Mouse (Mus musculus): ENCODE data around the gene Klk1b5. TPM values are rescaled to one million over a fixed set of nuclear protein-coding genes. Genes with fewer than 3 reads are reported as not detected.

The Klk1b5 gene
- polyA plus RNA-seq, 1 experiment from 2014 or later, result not detected

- no peaks in the 10 kb centered on the region for H3K27me3 ChIP-seq (ENCODE audit: insufficient read depth, low read length)
- H3K9me3 ChIP-seq (ENCODE audit: low read length), result no peaks in the 10 kb centered on the region
- TF ChIP-seq EP300 (IDR thresholded peaks at IDR 0.05; ENCODE audit: low read depth) (no peak), CTCF (IDR thresholded peaks at IDR 0.05; ENCODE audit: low read depth) (no peak)
- no peak for DNase-seq
- peaks cover 31% of the 10 kb centered on the region for H3K36me3 ChIP-seq (replicated peaks; ENCODE audit: insufficient read depth, low read length)
- H3K4me2 ChIP-seq (ENCODE audit: low read depth, low read length), result no peak overlapping the region
- H3K4me1 ChIP-seq (ENCODE audit: insufficient read depth), result no peaks in the 10 kb centered on the region
- H3K9ac ChIP-seq (replicated peaks), result no peak overlapping the region
- ATAC-seq, result no peak; the same call in 1 of the 2 replicates
- H3K4me3 ChIP-seq (ENCODE audit: low read depth, low read length), result no peak overlapping the region
- 75% methylated on average over 15 of the region's 15 CpGs for WGBS (ENCODE audit: insufficient replicate concordance)
- H3K27ac ChIP-seq (ENCODE audit: low read depth), result no peak overlapping the region
Measured at GRCm38 (mm10) chr7:44253023-44253616, 37.4 kb downstream of the Klk1b5 start.

- WGBS (ENCODE audit: insufficient replicate concordance), result 54% methylated on average over 6 of the region's 6 CpGs
- TF ChIP-seq EP300 (IDR thresholded peaks at IDR 0.05; ENCODE audit: low read depth), result no peak
- no peak for TF ChIP-seq CTCF (IDR thresholded peaks at IDR 0.05; ENCODE audit: low read depth)
- DNase-seq (no peak), ATAC-seq (no peak)
- Histone ChIP-seq H3K27me3 (ENCODE audit: insufficient read depth, low read length) (no peaks in the 10 kb centered on the region), H3K36me3 (replicated peaks; ENCODE audit: insufficient read depth, low read length) (peaks cover 20% of the 10 kb centered on the region), H3K9me3 (ENCODE audit: low read length) (no peaks in the 10 kb centered on the region), H3K4me3 (ENCODE audit: low read depth, low read length) (no peak overlapping the region), H3K27ac (ENCODE audit: low read depth) (no peak overlapping the region), H3K9ac (replicated peaks) (no peak overlapping the region), H3K4me2 (ENCODE audit: low read depth, low read length) (no peak overlapping the region), H3K4me1 (ENCODE audit: insufficient read depth) (no peaks in the 10 kb centered on the region)
Measured at GRCm38 (mm10) chr7:44254930-44255329, 39.2 kb downstream of the Klk1b5 start.

- no peak for ATAC-seq
- no peak within 1 kb of the TSS for H3K4me2 ChIP-seq (ENCODE audit: low read depth, low read length)
- 73% methylated on average over 4 of the region's 4 CpGs for WGBS (ENCODE audit: insufficient replicate concordance)
- peaks cover 12% of the 10 kb centered on the region; the same call in 1 of the 2 replicates for H3K36me3 ChIP-seq (replicated peaks; ENCODE audit: insufficient read depth, low read length)
- no peak within 1 kb of the TSS for H3K9ac ChIP-seq (replicated peaks)
- no peaks in the 10 kb centered on the region for H3K9me3 ChIP-seq (ENCODE audit: low read length)
- TF ChIP-seq CTCF (IDR thresholded peaks at IDR 0.05; ENCODE audit: low read depth) (no peak), EP300 (IDR thresholded peaks at IDR 0.05; ENCODE audit: low read depth) (no peak)
- no peak for DNase-seq
- H3K4me3 ChIP-seq (ENCODE audit: low read depth, low read length), result no peak within 1 kb of the TSS
- H3K27ac ChIP-seq (ENCODE audit: low read depth), result no peak within 1 kb of the TSS
- H3K4me1 ChIP-seq (ENCODE audit: insufficient read depth), result no peaks in the 10 kb centered on the region
- H3K27me3 ChIP-seq (ENCODE audit: insufficient read depth, low read length), result 0 out of 2 replicates have a peak, but pooled peaks cover 5% of the 10 kb centered on the region
Measured at GRCm38 (mm10) chr7:44257278-44257677, 41.5 kb downstream of the Klk1b5 start, which contains the start of gene Acp4. Gene Acp4, minus strand, starts transcription at chr7:44257378.

- H3K36me3 ChIP-seq (replicated peaks; ENCODE audit: insufficient read depth, low read length), result no peaks in the 10 kb centered on the region
- H3K9me3 ChIP-seq (ENCODE audit: low read length), result no peaks in the 10 kb centered on the region
- no peak overlapping the region for H3K4me3 ChIP-seq (ENCODE audit: low read depth, low read length)
- 63% methylated on average over 6 of the region's 6 CpGs for WGBS (ENCODE audit: insufficient replicate concordance)
- no peak for DNase-seq
- no peaks in the 10 kb centered on the region for H3K4me1 ChIP-seq (ENCODE audit: insufficient read depth)
- H3K9ac ChIP-seq (replicated peaks), result no peak overlapping the region
- H3K27me3 ChIP-seq (ENCODE audit: insufficient read depth, low read length), result peaks cover 11% of the 10 kb centered on the region; the same call in 1 of the 2 replicates
- no peak overlapping the region for H3K27ac ChIP-seq (ENCODE audit: low read depth)
- TF ChIP-seq EP300 (IDR thresholded peaks at IDR 0.05; ENCODE audit: low read depth), result no peak
- no peak for TF ChIP-seq CTCF (IDR thresholded peaks at IDR 0.05; ENCODE audit: low read depth)
- no peak overlapping the region for H3K4me2 ChIP-seq (ENCODE audit: low read depth, low read length)
- no peak for ATAC-seq
Measured at GRCm38 (mm10) chr7:44260410-44260809, 44.7 kb downstream of the Klk1b5 start.

GRCm38 (mm10) chr7:44261147-44261546, 45.4 kb downstream of the Klk1b5 start, which contains the start of gene Gm15517:
Gene Gm15517, plus strand, starts transcription at chr7:44261447.
- 34% methylated on average over 5 of the region's 5 CpGs for WGBS (ENCODE audit: insufficient replicate concordance)
- H3K9ac ChIP-seq (replicated peaks), result 0 out of 2 replicates have a peak within 1 kb of the TSS, but pooled peaks have one; percentile 7
- no peaks in the 10 kb centered on the region for H3K36me3 ChIP-seq (replicated peaks; ENCODE audit: insufficient read depth, low read length)
- ATAC-seq (no peak), DNase-seq (no peak)
- H3K9me3 ChIP-seq (ENCODE audit: low read length), result no peaks in the 10 kb centered on the region
- H3K4me1 ChIP-seq (ENCODE audit: insufficient read depth), result no peaks in the 10 kb centered on the region
- TF ChIP-seq CTCF (IDR thresholded peaks at IDR 0.05; ENCODE audit: low read depth), result no peak
- TF ChIP-seq EP300 (IDR thresholded peaks at IDR 0.05; ENCODE audit: low read depth), result no peak
- no peak within 1 kb of the TSS for H3K4me3 ChIP-seq (ENCODE audit: low read depth, low read length)
- H3K27me3 ChIP-seq (ENCODE audit: insufficient read depth, low read length), result peaks cover 11% of the 10 kb centered on the region; the same call in 1 of the 2 replicates
- H3K4me2 ChIP-seq (ENCODE audit: low read depth, low read length), result no peak within 1 kb of the TSS
- H3K27ac ChIP-seq (ENCODE audit: low read depth), result no peak within 1 kb of the TSS

GRCm38 (mm10) chr7:44262791-44263643, 47.3 kb downstream of the Klk1b5 start:
- Histone ChIP-seq H3K4me3 (ENCODE audit: low read depth, low read length) (no peak overlapping the region), H3K4me2 (ENCODE audit: low read depth, low read length) (no peak overlapping the region), H3K9me3 (ENCODE audit: low read length) (no peaks in the 10 kb centered on the region), H3K9ac (replicated peaks) (no peak overlapping the region), H3K4me1 (ENCODE audit: insufficient read depth) (no peaks in the 10 kb centered on the region), H3K36me3 (replicated peaks; ENCODE audit: insufficient read depth, low read length) (no peaks in the 10 kb centered on the region), H3K27me3 (ENCODE audit: insufficient read depth, low read length) (peaks cover 11% of the 10 kb centered on the region; the same call in 1 of the 2 replicates), H3K27ac (ENCODE audit: low read depth) (no peak overlapping the region)
- ATAC-seq (peak; percentile 94), DNase-seq (peak; percentile 93)
- peak; percentile 98 for TF ChIP-seq CTCF (IDR thresholded peaks at IDR 0.05; ENCODE audit: low read depth)
- no peak for TF ChIP-seq EP300 (IDR thresholded peaks at IDR 0.05; ENCODE audit: low read depth)
- WGBS (ENCODE audit: insufficient replicate concordance), result 5% methylated on average over 34 of the region's 34 CpGs

Data from liver, postnatal 0 days (tissue).